Mouse (Mus musculus): ENCODE results near the gene Glis3.

DNA sequence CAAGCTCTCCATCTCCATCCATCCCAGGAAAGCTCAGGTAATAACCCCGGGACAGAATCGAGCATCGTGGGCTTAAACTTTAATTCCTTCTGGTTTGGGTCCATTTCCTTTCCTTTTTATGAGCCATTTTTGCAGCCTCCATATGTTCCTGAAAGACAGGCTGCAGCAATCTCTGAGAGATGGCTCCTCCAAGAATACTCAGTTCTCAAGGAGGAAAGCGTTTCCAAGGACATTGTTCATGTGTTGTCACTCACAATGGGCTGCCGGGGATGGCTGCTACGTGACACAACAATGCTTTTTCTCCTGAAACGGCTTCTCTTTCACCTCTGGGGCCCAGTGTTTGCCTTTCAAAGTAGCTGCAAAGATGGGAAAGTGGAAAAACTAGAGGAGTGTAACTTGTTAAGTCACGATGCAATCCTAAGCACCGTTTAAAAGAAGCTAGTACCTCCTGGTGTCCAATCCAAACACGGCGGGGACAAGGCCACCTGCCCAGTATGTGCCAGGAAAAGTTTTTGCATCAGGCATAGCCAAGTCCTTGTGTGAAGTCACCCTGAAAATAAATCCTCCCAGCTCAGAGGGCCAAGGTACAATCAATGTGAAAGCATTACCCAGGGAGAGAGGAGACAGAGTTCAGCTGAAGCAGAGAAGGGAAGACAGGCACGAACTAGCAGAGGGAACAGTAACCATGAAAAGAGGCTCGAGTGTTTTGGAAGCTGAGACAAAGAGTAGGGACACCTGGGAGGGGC lies 332.6 kb downstream of the Glis3 start:
- TF ChIP-seq GATA1 (IDR thresholded peaks at IDR 0.05; ENCODE audit: low read length) (no peak), TAL1 (IDR thresholded peaks at IDR 0.05; ENCODE audit: low read length) (no peak)
